In the genomic region with DNA sequence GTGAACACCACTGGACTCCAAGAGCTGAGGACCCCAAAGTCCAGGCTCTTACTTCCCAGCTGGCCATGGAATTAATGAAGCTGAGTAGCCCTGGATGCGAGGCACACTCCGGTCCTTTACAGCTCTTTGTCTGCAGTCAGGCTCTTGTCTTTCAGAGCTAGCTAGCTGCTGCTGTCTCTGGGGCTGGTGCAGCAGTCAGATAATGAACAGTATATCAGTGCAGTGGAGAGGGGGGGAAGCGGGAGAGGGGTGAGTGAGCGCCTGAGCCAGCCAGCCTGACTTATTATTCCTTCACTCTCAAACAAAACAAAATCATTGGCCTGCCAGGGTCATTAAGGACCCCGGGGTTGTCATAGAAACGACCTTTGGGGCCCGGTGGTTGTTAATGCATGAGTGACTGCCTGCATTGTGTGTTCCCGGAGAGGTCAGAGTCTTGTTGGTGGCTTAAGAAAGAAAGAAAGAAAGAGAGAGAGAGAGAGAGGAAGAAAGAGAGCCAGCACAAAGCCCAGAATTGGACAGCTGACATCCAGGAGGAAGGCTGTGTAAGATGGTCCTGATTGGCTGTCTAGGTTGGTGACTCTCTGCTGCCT, we compare ENCODE assay signal across 8 mouse cellular contexts.
DNase-seq lines count a peak whose midpoint lies in the region; ATAC-seq lines count a peak whose summit lies in the region.

No protein-coding gene starts in this region.

- intact Hi-C loops in left cerebral cortex, postnatal 25 days (cut with DNase I): no loop called here

- 3% methylated on average over 8 of the region's 8 CpGs for WGBS in hindbrain, embryonic 15.5 days
- 9% methylated on average over 8 of the region's 8 CpGs for WGBS in limb, embryonic 13.5 days
- WGBS in neural tube, embryonic 12.5 days: 1% methylated on average over 8 of the region's 8 CpGs

- no peaks in the 10 kb centered on the region for H3K9me3 ChIP-seq in hindbrain, embryonic 15.5 days
- no peaks in the 10 kb centered on the region for H3K9me3 ChIP-seq in limb, embryonic 13.5 days
- no peaks in the 10 kb centered on the region for H3K9me3 ChIP-seq in neural tube, embryonic 12.5 days

- H3K27me3 ChIP-seq in hindbrain, embryonic 15.5 days: no peaks in the 10 kb centered on the region
- H3K27me3 ChIP-seq in limb, embryonic 13.5 days: no peaks in the 10 kb centered on the region
- H3K27me3 ChIP-seq in neural tube, embryonic 12.5 days (replicated peaks): no peaks in the 10 kb centered on the region

- H3K36me3 ChIP-seq in hindbrain, embryonic 15.5 days: no peaks in the 10 kb centered on the region
- H3K36me3 ChIP-seq in limb, embryonic 13.5 days: no peaks in the 10 kb centered on the region
- H3K36me3 ChIP-seq in neural tube, embryonic 12.5 days: no peaks in the 10 kb centered on the region

- peak; percentile 95 for ATAC-seq in hindbrain, embryonic 15.5 days (ENCODE audit: low FRiP score, low read depth)
- ATAC-seq in limb, embryonic 13.5 days (ENCODE audit: low FRiP score, low read depth): peak; percentile 52
- peak; percentile 96 for ATAC-seq in neural tube, embryonic 12.5 days (ENCODE audit: low FRiP score, low read depth)
- no peak for ATAC-seq in granulocyte monocyte progenitor cell, adult 5-6 weeks (replicated peaks; ENCODE audit: poor library complexity, severe bottlenecking)

- peak; percentile 12 to 35 for DNase-seq in left cerebral cortex, postnatal 25 days (ENCODE audit: low spot score in 2 of 2)
- DNase-seq in left cerebral cortex, adult 11 months (ENCODE audit: low spot score): no peak
- DNase-seq in embryo, embryonic 10 days (ENCODE audit: low spot score): peak; percentile 93
- DNase-seq in right cerebral cortex, postnatal 36 days (ENCODE audit: low spot score in 2 of 2): no peak

- peak overlapping the region; percentile 47 for H3K4me2 ChIP-seq in hindbrain, embryonic 15.5 days
- H3K4me2 ChIP-seq in limb, embryonic 13.5 days (replicated peaks): peak overlapping the region; percentile 28; the same call in 1 of the 2 replicates
- peak overlapping the region; percentile 55 for H3K4me2 ChIP-seq in neural tube, embryonic 12.5 days (replicated peaks)

- H3K9ac ChIP-seq in hindbrain, embryonic 15.5 days: peak overlapping the region; percentile 44
- H3K9ac ChIP-seq in limb, embryonic 13.5 days: peak overlapping the region; percentile 55; the same call in 1 of the 2 replicates
- H3K9ac ChIP-seq in neural tube, embryonic 12.5 days: peak overlapping the region; percentile 54

- H3K27ac ChIP-seq in hindbrain, embryonic 15.5 days (replicated peaks): peak overlapping the region; percentile 96
- H3K27ac ChIP-seq in limb, embryonic 13.5 days: peak overlapping the region; percentile 66; the same call in 1 of the 2 replicates
- peak overlapping the region; percentile 97 for H3K27ac ChIP-seq in neural tube, embryonic 12.5 days

- H3K4me1 ChIP-seq in hindbrain, embryonic 15.5 days (replicated peaks): peaks cover 25% of the 10 kb centered on the region
- peaks cover 57% of the 10 kb centered on the region for H3K4me1 ChIP-seq in limb, embryonic 13.5 days
- peaks cover 37% of the 10 kb centered on the region for H3K4me1 ChIP-seq in neural tube, embryonic 12.5 days

- H3K4me3 ChIP-seq in hindbrain, embryonic 15.5 days: no peak overlapping the region
- no peak overlapping the region for H3K4me3 ChIP-seq in limb, embryonic 13.5 days
- no peak overlapping the region; the same call in 1 of the 2 replicates for H3K4me3 ChIP-seq in neural tube, embryonic 12.5 days

Comparison
In these comparisons a context has a peak if more than half of its experiments do, and no peak if none do; other contexts are left out.
1. DNase-seq: peak in left cerebral cortex, postnatal 25 days (2 of 2) and embryo, embryonic 10 days (single experiment); none in left cerebral cortex, adult 11 months (single experiment) and right cerebral cortex, postnatal 36 days (0 of 2).
2. Peak in every context shown above with its lines, with median percentiles within 50 percentile points of each other: H3K27ac ChIP-seq, H3K4me2 ChIP-seq and H3K9ac ChIP-seq.